Mouse (Mus musculus) megakaryocyte, adult 5-6 weeks (primary cell): ENCODE results near the gene Rac1. TPM values are rescaled to one million over a fixed set of nuclear protein-coding genes. Genes with fewer than 3 reads are reported as not detected.
A peak's percentile ranks its signal among the peaks of the same experiment; 100 is the strongest.
"Not testable (repeated sequence)": the region's sequence is repeated elsewhere in the genome, so short reads cannot be mapped to it uniquely, and the experiment has no call there.

Experiments
- ATAC-seq: 2 replicates; pipeline ENCODE4 v1.8.0; 2016; ENCODE audit warnings: mild to moderate bottlenecking, inconsistent platforms; ENCODE audit not compliant: poor library complexity, severe bottlenecking
- total RNA-seq, 2 experiments: library from RNA; stranded (forward) in 1 of 2; stranded (reverse) in 1 of 2; fragments of 153-499, 151-499 nt in 1 of 2; fragments of 221-1000, 200-1000 nt in 1 of 2; gene quantifications; 2 replicates each; pipeline versions ENCODE4 v1.2.3 to v1.2.4; 2015 to 2017

The Rac1 gene
- total RNA-seq (2015) = 1,230 and 1,275 TPM in 2 replicates
- total RNA-seq (2017) = 215 and 239 TPM in 2 replicates

- ATAC-seq = peak; percentile 74
Observed at GRCm38 (mm10) chr5:143527486-143528307, at the start of gene Rac1. Gene Rac1 (minus strand): TSS chr5:143528036.

- ATAC-seq = no peak
Observed at GRCm38 (mm10) chr5:143574261-143575178, 46.7 kb upstream of the Rac1 start.

- ATAC-seq = no peak
Observed at GRCm38 (mm10) chr5:143573067-143573466, 45.2 kb upstream of the Rac1 start.

- no peak for ATAC-seq
Observed at GRCm38 (mm10) chr5:143572195-143572594, 44.4 kb upstream of the Rac1 start.

GRCm38 (mm10) chr5:143567860-143568259 lies 40.0 kb upstream of the Rac1 start:
- peak; percentile 90 for ATAC-seq

- ATAC-seq = peak; percentile 24; the same call in 1 of the 2 replicates
Observed at GRCm38 (mm10) chr5:143567258-143567670, 39.4 kb upstream of the Rac1 start.

- ATAC-seq = not testable (repeated sequence)
Observed at GRCm38 (mm10) chr5:143566804-143567203, 39.0 kb upstream of the Rac1 start.

- ATAC-seq = peak; percentile 70
Observed at GRCm38 (mm10) chr5:143561544-143562185, 33.8 kb upstream of the Rac1 start.

GRCm38 (mm10) chr5:143561009-143561408 lies 33.2 kb upstream of the Rac1 start:
- ATAC-seq = no peak

GRCm38 (mm10) chr5:143558731-143559130 lies 30.9 kb upstream of the Rac1 start:
- no peak for ATAC-seq

GRCm38 (mm10) chr5:143555233-143555632 lies 27.4 kb upstream of the Rac1 start:
- ATAC-seq = no peak

GRCm38 (mm10) chr5:143552911-143553310 lies 25.1 kb upstream of the Rac1 start:
- ATAC-seq = no peak

- not testable (repeated sequence) for ATAC-seq
Observed at GRCm38 (mm10) chr5:143548922-143549321, 21.1 kb upstream of the Rac1 start.

GRCm38 (mm10) chr5:143548401-143548846 lies 20.6 kb upstream of the Rac1 start:
- peak; percentile 87 for ATAC-seq

- ATAC-seq = no peak
Observed at GRCm38 (mm10) chr5:143547866-143548265, 20.0 kb upstream of the Rac1 start.

GRCm38 (mm10) chr5:143547384-143547783 lies 19.5 kb upstream of the Rac1 start:
- ATAC-seq = peak; percentile 81

GRCm38 (mm10) chr5:143539111-143539510 lies 11.3 kb upstream of the Rac1 start:
- no peak for ATAC-seq

- ATAC-seq = peak; percentile 81
Observed at GRCm38 (mm10) chr5:143537022-143537421, 9.2 kb upstream of the Rac1 start.

- no peak for ATAC-seq
Observed at GRCm38 (mm10) chr5:143534922-143535321, 7.1 kb upstream of the Rac1 start.

GRCm38 (mm10) chr5:143530715-143531114 lies 2.9 kb upstream of the Rac1 start:
- peak; percentile 19; the same call in 1 of the 2 replicates for ATAC-seq

GRCm38 (mm10) chr5:143528308-143528683 lies 460 bp upstream of the Rac1 start:
- no peak for ATAC-seq
